Mouse (Mus musculus): ENCODE data around the gene Haus8. TPM values are rescaled to one million over a fixed set of nuclear protein-coding genes. Genes with fewer than 3 reads are reported as not detected.
"Not testable (repeated sequence)": the region's sequence is repeated elsewhere in the genome, so short reads cannot be mapped to it uniquely, and the experiment has no call there.

Gene Haus8
- 10 to 100 TPM; 43.6 to 45.4 TPM for polyA plus RNA-seq (2017; shearing (Covaris generic))

DNA sequence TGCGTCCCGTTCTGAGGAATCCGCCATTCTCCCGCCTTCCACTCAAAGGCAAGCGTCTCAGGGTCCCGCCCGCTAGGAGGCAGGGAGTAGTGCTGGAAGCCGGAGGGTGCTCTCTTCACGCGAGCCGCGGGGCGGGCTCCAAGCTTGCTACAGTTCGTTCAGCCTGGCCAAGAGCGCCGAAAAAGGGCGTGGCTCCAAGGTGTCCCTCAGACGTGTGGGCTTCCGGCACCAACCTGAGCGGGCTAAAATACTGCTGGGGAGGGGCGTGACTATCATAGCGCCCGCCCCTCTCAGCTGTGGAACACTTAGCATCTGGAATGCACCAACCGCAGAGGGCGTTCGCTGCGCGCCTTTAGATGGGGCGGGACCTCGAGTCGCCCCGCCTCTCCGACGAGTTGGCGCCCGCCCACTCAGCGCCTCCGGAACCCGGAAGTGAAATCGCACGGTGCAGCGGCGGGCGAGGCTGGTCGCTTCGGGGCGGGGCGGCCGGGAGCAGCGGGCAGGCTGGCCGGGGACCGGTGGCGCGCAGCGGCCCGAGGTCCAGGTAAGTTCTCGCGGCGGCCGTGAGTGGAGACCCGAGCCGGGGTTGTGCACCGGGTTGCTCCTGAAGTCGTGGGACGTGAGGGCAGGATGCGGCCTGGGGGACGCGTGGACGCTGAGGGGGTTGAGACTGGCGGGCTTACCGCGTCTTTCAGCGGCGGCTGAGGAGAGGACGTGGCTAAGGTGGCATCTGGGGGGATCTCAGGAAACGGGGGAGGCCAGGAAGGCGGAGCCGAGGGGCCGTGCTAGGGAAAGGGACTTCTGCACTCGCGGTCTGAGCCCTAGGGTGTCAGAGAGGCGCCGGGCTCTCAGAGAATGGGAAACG, at the start of gene Haus8, which contains the start of gene Myo9b:
Gene Haus8 (minus strand): TSS at position 649 of the 865 bp plus-strand sequence.
Gene Myo9b (plus strand): TSS at position 429 of the 865 bp plus-strand sequence.
- peak; percentile 97 for ATAC-seq

DNA sequence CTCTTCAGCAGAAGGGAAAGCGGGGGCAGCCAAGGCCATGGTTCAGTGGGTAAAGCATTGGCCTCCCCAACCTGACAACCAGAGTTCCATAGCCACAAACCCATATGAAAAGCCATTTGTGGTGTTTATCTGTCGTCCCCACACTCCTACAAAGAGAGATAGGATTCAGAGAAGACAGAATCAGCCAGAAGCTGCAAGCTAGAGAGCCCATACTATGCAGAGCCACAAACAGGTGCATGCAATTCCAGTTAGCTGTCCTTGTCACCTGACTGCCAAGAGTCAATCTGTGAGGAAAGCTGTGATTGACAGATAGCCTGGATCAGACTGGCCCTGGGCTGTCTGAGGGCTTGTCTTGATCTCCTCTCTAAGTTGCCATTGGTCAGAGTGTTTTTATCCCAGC, 47.0 kb upstream of the Haus8 start:
- ATAC-seq = not testable (repeated sequence)

DNA sequence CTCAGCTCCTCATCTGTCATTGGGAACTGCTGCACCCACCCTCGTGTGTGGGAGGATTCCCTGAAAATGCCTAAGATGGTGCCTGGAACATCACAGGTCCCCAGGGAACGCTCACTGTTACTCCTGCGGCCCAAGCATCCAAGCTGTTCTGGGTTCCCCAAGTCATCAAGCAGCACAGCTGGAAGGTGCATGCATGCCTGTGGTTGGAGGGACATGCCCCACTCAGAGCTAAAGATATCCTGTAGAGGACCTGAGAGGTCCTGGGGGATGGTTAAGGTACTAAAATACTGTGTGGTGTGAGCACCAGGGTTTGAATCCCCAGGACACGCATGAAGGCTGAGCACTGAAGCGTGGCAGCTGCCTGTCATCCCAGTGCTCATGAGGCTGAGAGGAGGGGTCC, 45.9 kb upstream of the Haus8 start:
- not testable (repeated sequence) for ATAC-seq

DNA sequence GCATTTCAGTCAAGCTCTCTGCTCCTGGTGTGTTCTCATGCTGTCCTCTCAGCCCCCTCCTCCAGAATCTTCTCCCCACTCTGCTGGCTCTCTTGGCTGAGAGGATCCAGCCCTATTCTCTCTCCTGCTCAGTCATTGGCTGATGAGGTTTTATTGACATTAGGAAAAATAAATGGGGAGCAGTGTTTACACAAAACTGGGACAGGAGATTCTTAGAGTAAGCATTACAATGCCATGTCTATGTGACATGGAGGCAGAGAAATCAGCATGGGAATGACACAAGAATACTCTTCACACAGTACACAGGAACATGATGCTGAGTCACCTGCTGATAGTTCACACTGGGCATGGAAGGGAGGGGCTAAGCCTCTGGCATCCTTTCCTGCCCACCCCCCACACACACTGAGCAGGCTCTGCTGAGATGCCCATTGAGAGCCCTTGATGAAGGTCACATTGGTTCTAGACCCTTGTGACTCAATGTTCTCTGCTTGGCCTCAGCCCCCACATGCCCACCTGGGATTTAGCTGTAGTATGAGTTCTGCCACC, 43.8 kb upstream of the Haus8 start:
- ATAC-seq = no peak

DNA sequence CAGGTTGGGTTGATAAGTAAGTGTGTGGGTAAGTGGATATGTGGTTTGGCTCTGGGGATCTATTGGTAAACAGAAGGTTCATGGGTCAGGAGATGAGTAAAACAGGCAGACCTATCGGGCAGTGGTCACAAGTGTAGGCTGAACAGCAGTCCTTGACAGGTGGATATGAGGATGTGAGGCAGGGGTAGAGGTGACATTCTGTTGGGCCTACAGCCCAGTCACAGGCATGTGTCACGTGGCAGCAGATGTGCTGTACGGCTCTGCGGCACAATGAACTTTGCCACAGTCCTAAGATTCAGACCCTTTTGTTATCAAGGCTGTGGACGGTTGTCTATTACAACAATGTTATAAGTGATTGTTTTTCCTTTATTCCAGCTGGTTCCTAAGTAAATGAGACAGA, 43.2 kb upstream of the Haus8 start:
- no peak for ATAC-seq

DNA sequence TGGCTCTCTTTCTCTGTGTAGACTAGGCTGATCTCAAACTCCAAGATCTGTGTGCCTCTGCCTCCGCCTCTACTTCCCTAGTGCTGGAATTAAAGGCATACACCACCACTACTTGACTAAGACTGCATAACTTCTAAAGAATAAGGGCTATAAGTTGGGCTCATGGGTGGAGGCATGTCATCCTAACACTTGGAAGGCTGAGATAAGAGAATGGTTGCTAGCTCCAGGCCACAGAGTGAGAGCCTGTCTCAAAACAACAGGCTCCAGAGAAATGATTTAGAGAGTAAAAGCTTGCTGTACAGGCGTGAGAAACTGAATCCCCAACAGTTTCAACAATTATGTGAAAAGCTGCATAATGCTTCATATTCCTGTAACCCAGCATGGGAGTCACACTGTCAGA, 41.2 kb upstream of the Haus8 start:
- ATAC-seq = no peak

DNA sequence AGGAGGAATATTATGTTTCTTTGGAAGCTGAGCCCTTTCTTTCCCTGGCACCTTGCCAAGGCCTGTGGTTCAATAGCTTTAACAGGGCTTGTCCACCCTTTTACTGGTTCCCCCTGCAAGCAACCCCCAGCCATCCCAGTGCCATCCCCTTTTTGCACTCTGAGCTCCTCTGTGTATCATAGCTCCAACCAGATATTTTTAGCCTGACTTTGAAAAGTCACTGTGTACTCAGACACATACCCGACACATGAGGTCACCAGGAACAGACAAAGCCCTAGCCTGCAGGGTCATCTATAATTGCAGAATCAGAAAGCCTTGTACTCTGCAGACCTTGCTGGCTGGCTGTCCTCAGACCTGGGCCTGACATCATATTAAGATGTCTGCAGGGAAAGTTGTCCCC, 40.0 kb upstream of the Haus8 start:
- ATAC-seq = no peak

DNA sequence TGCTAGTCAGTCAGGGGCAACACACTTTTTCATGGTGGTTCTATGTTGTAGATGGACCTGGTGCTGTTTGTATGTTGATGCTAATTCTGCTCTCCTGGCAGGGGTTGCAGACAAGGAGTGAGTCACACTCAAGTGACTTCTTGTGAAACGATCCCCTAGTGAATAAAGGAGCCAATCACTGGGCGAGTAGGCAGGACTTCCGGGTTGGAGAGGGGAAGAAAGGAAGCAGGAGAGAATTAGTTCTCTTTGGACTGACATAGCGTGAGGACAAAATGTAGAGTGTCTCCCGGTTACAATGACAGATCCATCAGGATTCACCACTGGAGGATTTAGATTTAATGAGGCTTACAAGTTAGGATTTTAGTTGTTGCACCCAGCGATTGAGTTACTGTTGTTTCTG, 37.7 kb upstream of the Haus8 start:
- ATAC-seq = no peak

DNA sequence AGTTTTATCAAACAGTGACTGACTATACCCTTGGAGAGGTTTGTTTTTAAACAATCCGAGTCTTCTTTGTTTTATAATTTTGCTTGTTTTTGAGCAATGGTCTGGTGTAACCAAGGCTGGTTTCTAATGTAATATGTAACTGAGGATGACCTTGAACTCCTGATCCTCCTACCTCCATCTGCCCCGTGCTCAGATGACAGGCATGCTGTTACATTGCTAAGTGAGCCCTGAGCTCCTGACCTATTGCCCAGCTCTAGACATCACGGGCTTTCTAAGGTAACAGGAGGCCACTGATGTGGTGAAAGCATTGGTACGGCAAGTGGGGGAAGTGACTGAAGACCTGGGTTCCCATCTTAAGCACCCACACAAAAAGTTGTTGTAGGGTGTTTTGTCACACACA, 35.2 kb upstream of the Haus8 start:
- no peak for ATAC-seq

DNA sequence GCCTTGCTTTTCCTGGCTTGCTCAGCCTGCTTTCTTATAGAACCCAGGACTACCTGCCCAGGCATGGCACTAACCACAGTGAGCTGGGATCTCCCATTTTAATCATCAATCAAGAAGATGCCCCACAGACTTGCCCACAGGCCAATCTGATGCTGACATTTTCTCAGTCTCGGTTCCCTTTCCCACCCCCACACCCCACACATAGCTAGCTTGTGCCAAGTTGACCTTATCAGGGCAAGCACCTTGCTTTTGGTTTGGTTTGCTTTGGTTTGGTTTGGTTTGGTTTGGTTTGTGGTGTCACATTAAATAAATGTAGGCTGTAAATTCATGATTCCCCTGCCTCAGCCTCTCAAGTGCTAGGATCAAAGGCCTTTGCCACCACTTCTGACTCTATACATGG, 34.6 kb upstream of the Haus8 start:
- ATAC-seq = no peak

DNA sequence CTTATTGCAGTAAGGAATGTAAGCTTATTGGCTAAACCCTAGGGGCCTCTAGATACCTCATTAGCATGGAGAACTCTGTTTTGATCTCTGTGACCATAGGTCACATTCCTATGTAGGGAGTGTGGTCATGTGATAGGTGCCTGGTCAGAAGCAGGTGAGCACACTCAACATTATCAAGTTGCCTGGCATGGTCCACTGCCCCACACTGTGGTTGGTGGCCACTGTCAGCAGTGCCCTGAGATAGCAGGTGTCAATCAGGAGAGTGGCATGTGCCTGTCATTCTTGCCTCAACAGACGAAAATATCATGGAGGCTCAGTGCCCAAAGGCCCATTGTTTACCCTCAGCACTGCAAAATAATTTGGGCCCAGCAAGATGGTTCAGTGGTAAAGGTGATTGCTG, 33.3 kb upstream of the Haus8 start:
- ATAC-seq = no peak

DNA sequence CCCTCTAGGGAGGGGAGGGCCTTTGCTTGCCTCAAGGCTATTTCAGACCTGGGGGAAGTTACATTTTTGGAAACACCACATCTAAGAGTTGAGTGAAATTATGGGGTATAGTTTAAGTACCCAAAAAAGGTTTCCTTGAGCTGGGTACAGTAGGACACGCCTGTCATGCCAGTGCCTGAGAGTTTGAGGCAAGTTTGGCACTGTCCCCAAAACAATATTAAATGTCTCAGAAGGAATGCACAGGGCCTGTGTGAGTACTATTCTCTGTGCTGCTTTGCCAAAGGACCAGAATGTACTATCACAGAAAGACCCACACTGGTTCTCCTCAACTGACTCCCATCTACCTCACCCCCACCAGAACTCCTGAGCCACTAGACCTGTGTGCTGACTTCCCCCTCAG, 30.9 kb upstream of the Haus8 start:
- no peak for ATAC-seq

DNA sequence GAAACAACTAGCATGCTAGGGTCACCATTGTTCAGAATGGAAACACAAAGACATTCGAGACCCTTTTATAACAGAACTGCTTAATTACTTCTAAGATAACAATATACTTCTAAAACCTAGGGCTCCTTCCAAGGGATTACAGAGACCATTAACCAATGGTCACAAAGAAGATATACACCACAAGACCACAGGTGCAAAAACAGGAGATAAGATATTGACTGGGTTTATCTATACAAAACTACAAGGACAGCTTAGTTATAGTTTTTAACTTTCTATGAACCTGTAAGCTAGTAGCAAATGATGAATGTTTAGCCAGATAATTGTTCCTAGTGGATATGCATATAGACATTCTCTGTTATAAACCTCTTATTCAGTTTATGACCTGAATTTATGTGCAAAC, 30.1 kb upstream of the Haus8 start:
- ATAC-seq = no peak

DNA sequence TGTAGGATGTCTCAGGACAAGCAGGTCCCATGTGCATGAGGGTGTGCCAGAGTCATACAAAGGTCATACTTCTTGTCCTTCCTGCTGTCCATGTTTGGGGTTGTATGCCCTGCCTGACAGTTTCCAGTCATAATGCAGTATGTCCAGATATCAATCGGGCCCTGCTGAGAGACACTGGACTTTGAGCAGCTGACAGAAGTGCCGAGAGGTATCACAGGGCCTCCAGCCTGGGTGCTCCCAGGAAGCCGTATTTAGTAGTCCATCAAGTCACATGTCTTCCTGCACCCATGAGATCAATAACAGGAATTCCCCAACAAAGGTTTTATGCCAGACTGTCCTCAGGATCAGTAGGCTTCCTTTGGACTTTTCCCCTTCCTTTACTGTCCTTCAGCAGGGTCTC, 27.0 kb upstream of the Haus8 start:
- ATAC-seq = no peak

DNA sequence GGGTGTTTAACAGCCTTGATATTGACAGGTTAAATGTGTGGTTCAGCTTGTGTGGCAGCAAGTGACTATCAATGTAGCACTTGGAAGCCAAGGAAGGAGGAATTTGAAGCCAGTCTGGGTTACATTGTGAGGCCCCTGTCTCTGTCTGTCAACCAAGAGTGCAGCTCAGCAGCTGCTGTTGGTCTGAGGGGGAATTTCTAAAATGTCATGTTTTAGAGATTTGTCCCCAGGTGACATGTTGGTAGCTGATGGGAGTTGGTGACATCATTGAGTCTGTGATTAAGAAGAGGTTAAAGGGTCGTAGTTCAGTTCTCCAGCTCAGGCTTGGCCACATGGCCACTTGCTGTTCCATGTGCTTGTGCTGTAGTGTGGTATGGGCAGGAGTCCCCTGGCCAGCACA, 24.7 kb upstream of the Haus8 start:
- ATAC-seq = no peak

DNA sequence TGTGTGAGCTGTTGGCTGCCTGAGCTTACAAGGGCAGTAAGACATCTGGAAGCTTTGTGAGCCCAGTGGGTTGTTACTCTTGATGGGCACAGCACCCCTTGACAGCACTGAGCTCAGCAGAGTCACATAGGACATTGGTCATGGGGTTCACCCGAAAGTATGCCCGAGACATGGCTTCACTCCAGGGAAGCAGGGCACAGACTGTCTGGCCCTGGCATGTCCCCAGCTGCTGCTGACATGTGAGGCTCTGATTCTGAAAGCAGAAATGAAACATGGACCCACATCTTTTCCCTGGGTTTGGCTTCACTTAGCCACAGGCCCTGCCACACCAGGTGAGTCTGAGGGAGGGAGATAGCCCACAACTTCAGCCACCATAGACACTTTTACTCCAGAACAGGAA, 24.1 kb upstream of the Haus8 start:
- no peak for ATAC-seq

DNA sequence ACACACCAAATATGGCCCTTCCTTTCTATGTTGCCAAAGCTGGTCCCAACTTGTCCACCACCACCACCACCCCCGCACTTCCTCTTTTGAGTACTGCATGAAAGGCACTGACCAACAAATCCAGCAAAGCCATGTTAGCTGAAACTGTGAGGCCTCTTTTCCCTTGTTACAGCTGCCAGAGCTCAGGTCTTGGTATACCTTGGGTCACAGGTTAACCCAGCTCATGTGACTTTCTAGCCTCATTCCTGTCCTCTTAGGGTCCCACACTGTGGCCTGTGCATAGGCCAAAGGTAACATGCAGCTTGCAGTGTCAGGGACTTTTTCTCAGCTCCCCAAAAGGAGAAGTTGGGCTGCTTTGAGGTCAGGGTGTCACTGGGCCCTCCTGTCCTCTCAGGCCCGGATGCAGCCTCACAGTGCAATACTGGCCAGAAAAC, 23.5 kb upstream of the Haus8 start:
- ATAC-seq = no peak

DNA sequence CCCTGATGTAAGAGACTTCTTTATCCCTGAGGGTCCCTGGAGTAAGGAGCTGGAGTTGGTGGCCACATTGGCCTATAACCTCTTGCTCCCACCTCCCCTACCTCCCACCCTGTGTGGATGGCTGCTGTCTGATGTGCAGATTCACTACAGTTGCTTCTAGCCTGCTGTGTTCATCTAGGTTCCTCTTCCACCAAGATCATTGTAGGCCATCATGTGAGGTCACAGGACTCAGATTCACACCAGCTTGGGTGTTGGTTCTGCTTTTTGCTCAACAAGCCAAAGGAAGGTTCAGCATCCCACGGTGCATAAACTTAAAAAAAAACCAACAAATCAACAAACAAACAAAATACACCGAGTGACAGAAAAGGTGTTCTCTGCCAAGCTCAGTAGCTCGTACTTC, 21.2 kb upstream of the Haus8 start:
- ATAC-seq = not testable (repeated sequence)

DNA sequence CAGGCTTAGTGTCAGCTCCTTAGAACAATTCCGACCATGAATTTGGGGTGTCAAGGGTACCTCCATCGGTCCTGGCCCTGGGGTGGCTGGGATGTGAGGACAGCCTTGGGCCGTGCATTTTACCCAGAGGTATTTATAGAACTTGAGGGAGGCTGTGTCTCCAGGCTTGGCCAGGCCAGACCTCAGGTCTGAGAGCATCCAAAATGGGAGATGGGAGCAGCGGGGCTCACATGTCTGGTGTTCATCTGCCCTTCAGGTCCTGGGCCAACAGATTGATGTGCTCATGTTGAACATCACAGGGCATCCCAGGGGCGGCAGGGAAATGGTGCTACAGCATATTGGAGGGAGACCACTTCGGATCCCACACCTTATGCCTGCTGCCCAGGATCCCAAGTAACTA, 18.6 kb upstream of the Haus8 start:
- no peak for ATAC-seq

DNA sequence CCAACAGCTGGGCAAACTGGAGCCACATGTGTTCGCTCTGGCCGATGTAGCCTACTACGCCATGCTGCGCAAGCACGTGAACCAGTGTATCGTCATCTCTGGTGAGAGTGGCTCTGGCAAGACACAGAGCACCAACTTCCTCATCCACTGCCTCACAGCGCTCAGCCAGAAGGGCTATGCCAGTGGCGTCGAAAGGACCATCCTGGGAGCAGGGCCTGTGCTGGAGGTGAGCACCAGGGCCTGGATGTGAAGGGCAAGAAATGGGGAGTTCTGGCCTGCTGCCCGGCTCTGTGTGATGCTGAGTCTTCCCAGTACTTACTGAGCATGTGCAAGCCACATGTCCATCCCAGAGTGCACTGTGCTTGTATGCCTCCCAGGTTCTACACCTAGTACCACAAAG, 18.2 kb upstream of the Haus8 start:
- ATAC-seq = no peak

DNA sequence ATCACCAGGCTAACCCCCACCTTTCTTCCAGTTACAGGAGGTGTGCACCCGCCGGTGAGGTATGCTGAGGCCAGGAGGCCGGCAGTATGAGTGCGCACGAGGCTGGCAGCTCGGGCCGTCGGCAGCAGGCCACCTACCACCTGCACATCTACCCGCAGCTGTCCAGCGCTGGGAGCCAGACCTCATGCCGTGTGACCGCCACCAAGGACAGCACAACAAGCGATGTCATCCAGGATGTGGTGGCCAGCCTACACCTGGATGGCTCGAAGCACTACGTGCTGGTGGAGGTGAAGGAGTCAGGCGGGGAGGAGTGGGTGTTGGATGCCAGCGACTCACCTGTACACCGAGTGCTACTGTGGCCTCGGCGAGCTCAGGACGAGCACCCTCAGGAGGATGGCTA, 17.5 kb upstream of the Haus8 start:
- ATAC-seq = no peak

DNA sequence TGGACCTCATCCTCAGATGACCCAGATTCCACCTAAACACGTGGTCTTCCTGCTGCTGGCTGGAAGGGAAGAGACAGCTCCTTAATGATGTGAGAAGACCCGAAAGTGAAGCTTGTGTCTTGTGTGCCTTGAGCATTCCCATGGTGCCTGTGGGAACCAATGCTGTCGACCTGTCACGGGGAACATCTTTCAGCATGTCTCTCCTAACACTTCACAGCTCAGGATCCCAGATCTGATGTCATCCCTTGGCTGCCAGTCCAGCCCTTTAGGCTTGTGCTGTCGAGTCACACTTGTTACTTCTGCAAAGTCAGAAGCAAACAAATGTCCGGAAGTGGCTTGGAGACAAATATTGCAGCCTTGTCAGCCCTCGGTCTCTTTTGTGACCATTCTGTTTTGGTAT, 16.4 kb upstream of the Haus8 start:
- no peak for ATAC-seq

DNA sequence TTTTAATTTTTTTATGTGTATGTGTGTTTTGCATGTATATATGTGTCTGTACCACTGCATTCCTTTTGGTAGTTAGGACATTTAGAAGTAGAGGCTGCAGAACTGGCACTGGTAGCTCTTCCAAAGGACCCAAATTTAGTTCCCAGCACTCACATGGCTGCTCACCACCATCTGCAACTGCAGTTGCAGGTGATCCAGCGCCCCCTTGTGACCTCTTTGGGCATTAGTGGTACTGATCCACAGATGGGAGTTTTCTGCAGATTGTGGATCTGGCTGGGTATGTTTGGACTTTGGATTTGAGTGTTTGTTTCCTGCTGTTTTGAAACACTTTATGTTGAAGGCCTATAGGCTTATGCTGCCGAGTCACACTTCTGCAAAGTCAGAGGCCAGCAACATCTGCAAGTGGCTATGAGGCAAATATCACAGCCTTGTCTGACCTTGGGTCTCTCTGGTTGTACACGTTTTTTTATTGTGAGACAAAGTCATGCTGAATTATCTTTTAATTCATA, 15.8 kb upstream of the Haus8 start:
- ATAC-seq = no peak

DNA sequence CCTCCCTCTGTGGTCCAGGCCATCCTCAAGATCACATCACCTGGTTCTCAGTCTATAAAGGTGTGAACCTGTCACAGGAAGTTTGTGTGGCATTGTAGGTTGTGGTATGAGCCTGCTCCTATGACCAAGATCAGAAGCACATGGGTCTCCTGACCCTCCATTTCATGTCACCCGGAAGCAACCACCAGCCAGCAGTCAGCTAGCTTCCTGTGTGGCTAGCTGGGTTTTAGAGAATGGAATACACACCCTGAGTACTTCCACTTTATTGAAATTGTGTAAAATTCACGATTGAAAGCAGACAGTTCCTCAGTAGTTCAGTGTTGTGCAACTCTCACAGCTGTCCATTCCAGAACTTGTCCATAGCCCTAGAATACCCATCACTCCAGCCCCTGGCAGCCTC, 13.5 kb upstream of the Haus8 start:
- ATAC-seq = peak; percentile 79

All from CD4-positive, CD25-positive, alpha-beta regulatory T cell, adult 4 months (primary cell).